Mouse (Mus musculus) right cerebral cortex, postnatal 25 days (tissue): ENCODE measurements around the gene Rmi2.

Experiments used
- DNase-seq: peaks from one replicate; pipeline ENCODE4 v3.0.0; 2022

Rmi2 gene

DNA sequence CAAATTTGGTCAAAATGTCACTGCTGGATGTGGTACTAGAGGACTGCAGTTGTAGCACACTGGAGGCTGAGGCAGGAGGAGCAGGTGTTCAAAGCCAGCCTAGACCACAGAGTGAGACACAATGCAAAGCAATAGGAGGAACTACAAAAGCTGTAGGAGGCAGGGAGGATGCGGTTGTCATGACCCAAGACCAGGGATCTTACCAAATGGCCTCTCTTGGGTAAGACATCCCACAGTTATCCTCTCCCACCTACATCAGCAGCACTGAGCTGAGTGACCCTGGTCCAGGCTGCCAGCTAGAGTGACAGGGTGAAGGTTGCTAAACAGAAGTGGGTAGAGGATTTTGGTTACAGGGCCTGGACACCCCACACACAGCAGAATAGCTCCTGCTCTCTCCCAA, 92.2 kb downstream of the Rmi2 start:
- no peak for DNase-seq

- no peak for DNase-seq
These were observed 98.5 kb downstream of the Rmi2 start for GRCm38 (mm10) chr16:10933372-10933771.

DNA sequence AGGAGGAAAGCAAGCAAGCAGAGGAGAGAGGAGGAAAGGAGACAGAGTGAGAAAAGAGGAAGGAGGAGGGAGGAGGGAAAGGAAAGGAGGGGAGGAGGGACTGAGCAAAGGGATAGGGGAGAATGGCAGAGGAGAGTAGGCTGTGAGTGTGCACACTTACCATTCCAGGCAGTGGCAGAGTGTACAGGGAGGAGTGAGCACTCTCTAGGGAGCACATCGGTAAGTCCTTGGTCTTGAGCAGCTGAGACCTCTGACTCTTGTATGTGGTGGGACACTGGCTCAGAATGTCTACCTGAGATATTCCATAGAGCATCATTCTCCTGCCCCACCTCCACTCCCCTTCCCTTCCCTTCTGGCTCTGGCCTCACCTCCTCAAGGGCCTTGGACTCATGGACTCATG, 99.2 kb downstream of the Rmi2 start:
- DNase-seq = no peak

DNA sequence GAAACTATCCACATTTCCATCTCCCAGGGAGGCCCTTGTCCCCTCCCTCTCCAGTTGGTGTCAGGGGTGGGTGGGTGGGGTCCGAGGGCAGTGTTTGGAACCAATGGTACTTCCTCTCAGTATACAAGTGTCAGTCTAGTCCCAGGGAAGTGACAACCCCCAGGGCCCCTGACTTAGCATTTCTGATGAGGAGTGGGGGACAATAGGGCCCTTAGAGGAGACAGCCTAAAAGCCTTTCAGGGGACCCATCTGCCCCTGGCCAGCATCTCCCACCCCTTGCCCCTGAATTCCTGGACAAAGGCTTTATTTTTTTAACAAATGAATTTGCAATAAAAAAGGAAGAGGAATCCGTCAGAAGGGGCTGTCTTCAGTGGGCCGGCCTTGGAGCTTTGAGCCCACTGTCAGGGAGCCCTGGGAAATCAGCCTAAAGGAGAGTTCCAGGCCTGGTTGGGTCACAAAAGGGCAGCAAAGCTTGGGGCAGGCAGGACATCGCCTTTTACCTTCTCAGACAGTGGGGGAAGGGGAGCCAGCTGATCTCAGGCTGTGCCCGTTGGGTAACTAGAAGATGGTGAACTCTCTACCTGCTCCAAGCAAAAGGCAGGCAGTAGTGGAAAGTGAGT, 102.0 kb downstream of the Rmi2 start:
- no peak for DNase-seq

- no peak for DNase-seq
These were observed 102.6 kb downstream of the Rmi2 start for GRCm38 (mm10) chr16:10937497-10937896.

DNA sequence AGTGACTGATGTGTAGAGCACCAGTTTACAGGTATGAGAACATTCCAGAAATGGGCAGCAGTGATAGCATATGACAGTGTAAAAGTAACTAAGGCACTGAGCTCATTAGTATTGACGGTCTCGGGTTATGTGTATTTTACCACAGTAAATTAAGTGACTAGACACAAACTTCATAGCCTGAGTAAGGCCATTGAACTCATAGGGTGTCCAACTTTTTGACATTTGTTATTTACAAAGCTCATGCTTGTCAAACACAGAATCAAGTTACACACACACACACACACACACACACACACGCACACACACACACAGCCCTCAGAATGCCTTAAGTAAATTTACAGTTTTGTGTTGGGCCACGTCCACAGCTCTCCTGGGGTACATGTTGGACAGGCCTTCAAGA, 105.1 kb downstream of the Rmi2 start:
- DNase-seq = no peak

GRCm38 (mm10) chr16:10940661-10941060, 105.8 kb downstream of the Rmi2 start:
- DNase-seq = no peak
